Mouse (Mus musculus): ENCODE measurements around the gene Pdcd1lg2. TPM values are rescaled to one million over a fixed set of nuclear protein-coding genes. Genes with fewer than 3 reads are reported as not detected.

Gene Pdcd1lg2
- polyA plus RNA-seq, 1 experiment from 2014 or later: 0.14 TPM

DNA sequence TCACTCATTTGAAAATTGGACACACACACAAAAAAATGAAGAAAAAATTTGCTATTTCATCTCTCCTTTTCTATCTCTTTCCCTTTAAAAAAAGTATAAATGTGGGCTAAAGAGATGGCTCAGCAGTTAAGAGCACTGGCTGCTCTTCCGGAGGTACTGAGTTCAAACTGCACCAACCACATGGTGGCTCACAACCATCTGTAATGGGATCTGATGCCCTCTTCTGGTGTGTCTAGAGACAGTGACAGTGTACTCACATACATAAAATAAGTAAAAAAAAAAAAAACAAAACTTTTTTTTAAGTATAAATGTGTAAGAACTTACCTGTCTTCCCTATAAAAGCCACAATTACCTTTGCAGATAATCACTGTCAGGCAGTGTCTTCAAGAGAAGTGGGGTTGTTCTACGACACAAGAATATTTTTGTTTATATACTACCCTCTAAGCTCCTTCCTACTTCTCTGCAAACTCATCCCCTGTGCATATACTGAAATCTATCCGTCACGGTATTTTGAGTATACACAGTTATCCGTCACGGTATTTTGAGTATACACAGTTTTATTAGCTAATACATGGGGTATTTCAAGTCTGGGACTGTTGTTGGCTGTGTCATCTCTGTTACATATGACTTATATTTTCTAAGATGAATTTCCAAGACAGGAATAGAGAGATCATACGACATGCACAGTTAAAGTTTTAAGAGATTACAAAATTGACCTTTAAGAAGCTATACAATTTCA is 40.0 kb upstream of the Pdcd1lg2 start:
- ATAC-seq (ENCODE audit: low FRiP score): no peak
- H3K4me3 ChIP-seq (replicated peaks): no peak overlapping the region
- 93% methylated on average over 7 of the region's 7 CpGs for WGBS

DNA sequence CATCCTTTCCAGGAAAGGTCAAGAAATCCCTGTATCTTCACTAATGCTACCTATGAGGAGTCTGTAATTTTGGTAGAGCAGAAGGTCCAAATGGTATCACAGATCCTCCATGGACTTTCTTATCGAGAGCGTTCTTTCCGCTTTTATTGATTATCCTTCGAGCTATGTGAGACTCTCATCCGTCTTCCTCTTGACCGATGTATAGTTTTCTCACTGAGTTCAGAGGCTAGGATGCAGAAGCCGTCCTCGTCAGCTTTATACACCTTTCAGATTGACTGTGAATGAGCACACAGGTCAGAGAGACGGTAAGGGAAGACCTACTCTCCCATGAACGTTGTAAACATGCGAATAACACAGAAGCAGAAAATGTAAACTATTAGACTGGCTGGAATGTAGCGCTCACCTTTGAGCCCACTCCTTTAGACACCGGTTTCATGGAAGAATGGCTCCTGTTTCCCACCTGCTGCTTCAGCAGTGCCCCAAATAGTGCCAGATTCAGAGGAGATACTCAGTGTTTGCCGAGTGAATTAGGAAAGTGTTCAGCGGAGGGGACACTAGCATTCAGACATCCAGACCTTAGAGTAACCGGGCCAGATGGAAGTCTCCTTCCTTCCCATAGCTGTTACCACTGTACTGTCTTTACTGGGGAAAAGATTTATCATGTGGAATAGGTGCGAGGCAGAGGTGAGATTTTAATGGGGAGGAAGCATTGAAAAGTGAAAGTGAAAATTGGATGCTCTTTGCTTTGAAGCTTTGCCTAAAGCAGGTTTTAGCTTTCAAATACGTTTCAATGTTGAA is 39.2 kb upstream of the Pdcd1lg2 start:
- no peaks in the 10 kb centered on the region for H3K27me3 ChIP-seq
- WGBS: 86% methylated on average over 18 of the region's 18 CpGs
- peaks cover 10% of the 10 kb centered on the region; the same call in 1 of the 2 replicates for H3K4me1 ChIP-seq
- H3K27ac ChIP-seq: no peak overlapping the region
- no peaks in the 10 kb centered on the region for H3K9me3 ChIP-seq
- ATAC-seq (ENCODE audit: low FRiP score): no peak
- H3K4me2 ChIP-seq: no peak overlapping the region
- no peaks in the 10 kb centered on the region for H3K36me3 ChIP-seq (replicated peaks)
- H3K4me3 ChIP-seq (replicated peaks): no peak overlapping the region
- H3K9ac ChIP-seq: no peak overlapping the region

More for the DNA sequence above, 40.0 kb upstream of the Pdcd1lg2 start:
- Histone ChIP-seq H3K9ac (no peak overlapping the region), H3K4me1 (peaks cover 10% of the 10 kb centered on the region; the same call in 1 of the 2 replicates), H3K36me3 (replicated peaks) (no peaks in the 10 kb centered on the region), H3K9me3 (no peaks in the 10 kb centered on the region), H3K27me3 (no peaks in the 10 kb centered on the region), H3K4me2 (no peak overlapping the region), H3K27ac (no peak overlapping the region)

- Histone ChIP-seq H3K27ac (no peak overlapping the region), H3K27me3 (no peaks in the 10 kb centered on the region), H3K36me3 (replicated peaks) (no peaks in the 10 kb centered on the region), H3K4me2 (no peak overlapping the region), H3K9me3 (no peaks in the 10 kb centered on the region), H3K4me3 (replicated peaks) (no peak overlapping the region), H3K9ac (no peak overlapping the region), H3K4me1 (peaks cover 5% of the 10 kb centered on the region; the same call in 1 of the 2 replicates)
- no peak for ATAC-seq (ENCODE audit: low FRiP score)
- WGBS: 79% methylated on average over 4 of the region's 4 CpGs
Measured at GRCm38 (mm10) chr19:29372138-29372537, 38.6 kb upstream of the Pdcd1lg2 start.

DNA sequence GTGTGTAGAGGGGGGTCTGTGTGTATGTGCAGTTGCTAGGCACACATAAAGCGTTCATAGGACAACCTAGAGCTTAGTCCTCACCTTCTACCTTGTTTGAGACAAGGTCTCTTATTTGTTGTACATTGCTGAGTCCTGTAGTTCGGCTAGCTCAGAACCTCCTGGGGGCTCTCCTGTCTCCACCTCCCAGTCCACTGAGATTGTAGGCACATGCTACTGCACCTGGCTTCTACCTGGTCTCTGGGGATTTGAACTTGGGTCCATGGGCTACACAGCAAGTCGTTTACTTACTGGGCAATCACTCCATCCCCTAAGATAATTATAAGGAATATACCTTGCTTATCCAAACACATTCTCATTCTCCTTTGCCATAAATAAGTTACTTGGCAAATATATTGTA is 38.1 kb upstream of the Pdcd1lg2 start:
- WGBS: 90% methylated on average over 3 of the region's 3 CpGs
- no peak overlapping the region for H3K9ac ChIP-seq
- H3K27ac ChIP-seq: no peak overlapping the region
- H3K27me3 ChIP-seq: no peaks in the 10 kb centered on the region
- no peak for ATAC-seq (ENCODE audit: low FRiP score)
- no peaks in the 10 kb centered on the region for H3K36me3 ChIP-seq (replicated peaks)
- peaks cover under 1% of the 10 kb centered on the region; the same call in 1 of the 2 replicates for H3K4me1 ChIP-seq
- no peaks in the 10 kb centered on the region for H3K9me3 ChIP-seq
- no peak overlapping the region for H3K4me3 ChIP-seq (replicated peaks)
- no peak overlapping the region for H3K4me2 ChIP-seq

DNA sequence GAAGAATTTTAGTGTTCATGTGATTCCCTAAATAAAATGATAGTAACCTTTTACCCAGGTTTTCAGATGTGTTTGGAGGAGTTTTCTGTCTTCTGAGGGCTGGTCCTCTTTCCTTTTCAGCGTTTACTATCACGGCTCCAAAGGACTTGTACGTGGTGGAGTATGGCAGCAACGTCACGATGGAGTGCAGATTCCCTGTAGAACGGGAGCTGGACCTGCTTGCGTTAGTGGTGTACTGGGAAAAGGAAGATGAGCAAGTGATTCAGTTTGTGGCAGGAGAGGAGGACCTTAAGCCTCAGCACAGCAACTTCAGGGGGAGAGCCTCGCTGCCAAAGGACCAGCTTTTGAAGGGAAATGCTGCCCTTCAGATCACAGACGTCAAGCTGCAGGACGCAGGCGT is 37.3 kb upstream of the Pdcd1lg2 start:
- H3K4me3 ChIP-seq (replicated peaks): no peak overlapping the region
- no peak overlapping the region for H3K9ac ChIP-seq
- H3K27me3 ChIP-seq: no peaks in the 10 kb centered on the region
- no peaks in the 10 kb centered on the region for H3K9me3 ChIP-seq
- ATAC-seq (ENCODE audit: low FRiP score): no peak
- H3K27ac ChIP-seq: no peak overlapping the region
- H3K4me2 ChIP-seq: peak overlapping the region; percentile 23
- whole genome bisulfite sequencing: 49% methylated on average over 11 of the region's 11 CpGs
- H3K36me3 ChIP-seq (replicated peaks): no peaks in the 10 kb centered on the region
- no peaks in the 10 kb centered on the region for H3K4me1 ChIP-seq

DNA sequence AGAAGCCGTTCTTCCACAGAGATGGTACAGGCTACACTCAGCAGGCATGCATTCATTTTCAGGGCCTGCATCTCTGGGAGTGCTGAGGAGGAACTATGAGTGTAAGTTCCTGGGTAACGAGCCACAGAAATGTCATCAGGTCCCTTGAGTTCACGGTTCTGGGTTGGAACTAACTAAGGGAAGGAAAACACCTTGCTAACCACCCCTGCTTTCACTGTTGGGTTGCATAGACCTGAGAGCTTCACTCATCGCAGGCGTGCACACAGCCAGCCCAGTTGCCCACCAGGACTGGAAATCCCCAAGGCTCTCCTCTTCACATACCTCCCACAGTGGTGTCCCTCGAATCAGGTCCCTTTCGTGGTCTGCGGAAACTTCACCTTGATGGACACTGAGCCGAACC is 35.8 kb upstream of the Pdcd1lg2 start:
- Histone ChIP-seq H3K36me3 (replicated peaks) (no peaks in the 10 kb centered on the region), H3K4me3 (replicated peaks) (no peak overlapping the region), H3K4me2 (no peak overlapping the region), H3K9me3 (no peaks in the 10 kb centered on the region), H3K27me3 (no peaks in the 10 kb centered on the region), H3K4me1 (no peaks in the 10 kb centered on the region), H3K27ac (no peak overlapping the region), H3K9ac (no peak overlapping the region)
- no peak for ATAC-seq (ENCODE audit: low FRiP score)
- 89% methylated on average over 9 of the region's 9 CpGs for WGBS

GRCm38 (mm10) chr19:29376382-29376781 is 34.3 kb upstream of the Pdcd1lg2 start:
- H3K9me3 ChIP-seq: no peaks in the 10 kb centered on the region
- no peak overlapping the region for H3K4me2 ChIP-seq
- H3K36me3 ChIP-seq (replicated peaks): no peaks in the 10 kb centered on the region
- no peak overlapping the region for H3K9ac ChIP-seq
- no peak overlapping the region for H3K27ac ChIP-seq
- 73% methylated on average over 3 of the region's 3 CpGs for WGBS
- ATAC-seq (ENCODE audit: low FRiP score): no peak
- H3K27me3 ChIP-seq: no peaks in the 10 kb centered on the region
- H3K4me1 ChIP-seq: no peaks in the 10 kb centered on the region
- no peak overlapping the region for H3K4me3 ChIP-seq (replicated peaks)

- 92% methylated on average over 14 of the region's 14 CpGs for WGBS
- Histone ChIP-seq H3K9me3 (no peaks in the 10 kb centered on the region), H3K4me3 (replicated peaks) (no peak overlapping the region), H3K27ac (no peak overlapping the region), H3K4me2 (no peak overlapping the region), H3K4me1 (no peaks in the 10 kb centered on the region), H3K36me3 (replicated peaks) (no peaks in the 10 kb centered on the region), H3K27me3 (no peaks in the 10 kb centered on the region), H3K9ac (no peak overlapping the region)
- ATAC-seq (ENCODE audit: low FRiP score): no peak
Measured at GRCm38 (mm10) chr19:29379839-29380603, 30.7 kb upstream of the Pdcd1lg2 start.

- Histone ChIP-seq H3K9me3 (no peaks in the 10 kb centered on the region), H3K4me2 (no peak overlapping the region), H3K36me3 (replicated peaks) (no peaks in the 10 kb centered on the region), H3K4me1 (no peaks in the 10 kb centered on the region), H3K9ac (no peak overlapping the region), H3K27ac (no peak overlapping the region), H3K27me3 (no peaks in the 10 kb centered on the region), H3K4me3 (replicated peaks) (no peak overlapping the region)
- ATAC-seq (ENCODE audit: low FRiP score): no peak
- 91% methylated on average over 5 of the region's 5 CpGs for WGBS
Measured at GRCm38 (mm10) chr19:29383368-29383767, 27.4 kb upstream of the Pdcd1lg2 start.

- Histone ChIP-seq H3K27me3 (no peaks in the 10 kb centered on the region), H3K4me2 (no peak overlapping the region), H3K27ac (no peak overlapping the region), H3K4me3 (replicated peaks) (no peak overlapping the region), H3K9ac (no peak overlapping the region), H3K9me3 (no peaks in the 10 kb centered on the region), H3K4me1 (no peaks in the 10 kb centered on the region), H3K36me3 (replicated peaks) (no peaks in the 10 kb centered on the region)
- 91% methylated on average over 9 of the region's 9 CpGs for WGBS
- ATAC-seq (ENCODE audit: low FRiP score): no peak
Measured at GRCm38 (mm10) chr19:29384412-29384811, 26.3 kb upstream of the Pdcd1lg2 start.

DNA sequence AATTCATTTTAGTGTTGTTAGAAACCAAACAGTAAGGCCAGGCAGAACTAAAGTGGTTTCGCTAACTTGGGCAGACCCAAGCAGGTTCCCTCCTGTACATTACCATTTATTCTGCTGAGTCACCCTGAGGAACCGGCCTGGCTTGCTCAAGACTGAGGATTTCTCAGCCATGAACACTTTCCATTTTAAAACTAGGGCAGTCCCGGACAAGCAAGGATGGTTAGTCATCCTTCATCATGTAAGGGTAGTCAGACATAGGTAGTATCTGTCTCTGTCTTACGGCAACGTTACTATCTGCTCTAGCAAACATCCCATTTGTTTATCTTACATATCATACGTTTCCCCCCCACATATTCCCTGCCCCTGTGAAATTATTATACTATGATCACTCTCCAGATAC is 25.7 kb upstream of the Pdcd1lg2 start:
- no peak overlapping the region for H3K9ac ChIP-seq
- H3K4me3 ChIP-seq (replicated peaks): no peak overlapping the region
- H3K9me3 ChIP-seq: no peaks in the 10 kb centered on the region
- 89% methylated on average over 6 of the region's 6 CpGs for WGBS
- ATAC-seq (ENCODE audit: low FRiP score): no peak
- no peaks in the 10 kb centered on the region for H3K4me1 ChIP-seq
- no peak overlapping the region for H3K4me2 ChIP-seq
- H3K36me3 ChIP-seq (replicated peaks): no peaks in the 10 kb centered on the region
- no peak overlapping the region for H3K27ac ChIP-seq
- H3K27me3 ChIP-seq: no peaks in the 10 kb centered on the region

DNA sequence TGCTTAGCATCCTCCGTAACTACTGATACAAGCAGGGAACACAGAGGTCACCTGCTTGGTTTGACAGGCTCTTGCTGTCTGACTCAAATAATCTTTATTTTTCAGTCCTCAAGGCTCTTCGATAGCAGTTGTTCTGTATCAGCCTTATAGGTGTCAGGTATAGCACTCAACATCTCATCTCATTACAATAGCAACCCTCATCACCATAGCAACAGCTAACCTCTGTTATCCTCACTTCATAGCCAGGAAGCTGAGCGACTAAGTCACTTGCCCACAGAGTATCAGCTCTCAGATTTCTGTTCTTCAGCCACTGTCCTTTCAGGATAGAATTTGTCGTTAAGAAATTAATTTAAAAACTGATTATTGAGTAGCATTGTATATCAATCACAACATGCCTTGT is 24.9 kb upstream of the Pdcd1lg2 start:
- no peak overlapping the region for H3K9ac ChIP-seq
- no peak for ATAC-seq (ENCODE audit: low FRiP score)
- H3K27ac ChIP-seq: no peak overlapping the region
- no peaks in the 10 kb centered on the region for H3K9me3 ChIP-seq
- H3K4me1 ChIP-seq: no peaks in the 10 kb centered on the region
- no peak overlapping the region for H3K4me2 ChIP-seq
- WGBS: 76% methylated on average over 4 of the region's 4 CpGs
- no peaks in the 10 kb centered on the region for H3K36me3 ChIP-seq (replicated peaks)
- no peaks in the 10 kb centered on the region for H3K27me3 ChIP-seq
- no peak overlapping the region for H3K4me3 ChIP-seq (replicated peaks)
